Mouse (Mus musculus) megakaryocyte progenitor cell, adult 5-6 weeks (primary cell): ENCODE measurements around the gene Mmp15. TPM values are rescaled to one million over a fixed set of nuclear protein-coding genes. Genes with fewer than 3 reads are reported as not detected.

Source experiments
- ATAC-seq: replicated peaks from 2 replicates; pipeline ENCODE4 v1.8.0; 2016; ENCODE audit warnings: mild to moderate bottlenecking, moderate TSS enrichment, inconsistent platforms; ENCODE audit not compliant: poor library complexity
- total RNA-seq, 2 experiments: library from RNA; stranded (forward) in 1 of 2; stranded (reverse) in 1 of 2; fragments of 157-497, 149-512 nt in 1 of 2; fragments of 200-1000 nt in 1 of 2; gene quantifications; 2 replicates each; pipeline versions ENCODE4 v1.2.3 to v1.2.4; 2015 to 2017

The Mmp15 gene
- total RNA-seq (2015) (0.17 and 0.42 TPM in 2 replicates), total RNA-seq (2017) (0.03 and 0.04 TPM in 2 replicates)

GRCm38 (mm10) chr8:95352151-95352870 lies at the start of gene Mmp15:
Gene Mmp15 (plus strand): TSS chr8:95352268.
- peak; percentile 12; the same call in 1 of the 2 replicates for ATAC-seq

- peak; percentile 98 for ATAC-seq
Measured at GRCm38 (mm10) chr8:95302410-95302809, 49.7 kb upstream of the Mmp15 start.

- no peak for ATAC-seq
Measured at GRCm38 (mm10) chr8:95305526-95305925, 46.5 kb upstream of the Mmp15 start.

GRCm38 (mm10) chr8:95306431-95306830 lies 45.6 kb upstream of the Mmp15 start, which contains the start of gene Cngb1:
Gene Cngb1 (minus strand): TSS chr8:95306585.
- ATAC-seq = no peak

GRCm38 (mm10) chr8:95310342-95310970 lies 41.6 kb upstream of the Mmp15 start, which contains the start of gene Tepp:
Gene Tepp (plus strand): TSS chr8:95310566.
- no peak for ATAC-seq

GRCm38 (mm10) chr8:95312836-95313235 lies 39.2 kb upstream of the Mmp15 start:
- ATAC-seq = peak; percentile 93

GRCm38 (mm10) chr8:95313857-95314256 lies 38.2 kb upstream of the Mmp15 start:
- no peak for ATAC-seq

- ATAC-seq = no peak
Measured at GRCm38 (mm10) chr8:95314707-95315106, 37.4 kb upstream of the Mmp15 start.

GRCm38 (mm10) chr8:95315350-95315749 lies 36.7 kb upstream of the Mmp15 start:
- no peak for ATAC-seq

GRCm38 (mm10) chr8:95320224-95321139 lies 31.6 kb upstream of the Mmp15 start:
- ATAC-seq = peak; percentile 90

GRCm38 (mm10) chr8:95323201-95323600 lies 28.9 kb upstream of the Mmp15 start:
- no peak for ATAC-seq

- ATAC-seq = no peak
Measured at GRCm38 (mm10) chr8:95324646-95325045, 27.4 kb upstream of the Mmp15 start.

- ATAC-seq = no peak
Measured at GRCm38 (mm10) chr8:95326822-95327221, 25.2 kb upstream of the Mmp15 start.

GRCm38 (mm10) chr8:95327866-95328465 lies 24.1 kb upstream of the Mmp15 start:
- ATAC-seq = no peak

GRCm38 (mm10) chr8:95330367-95330766 lies 21.7 kb upstream of the Mmp15 start:
- no peak for ATAC-seq

- peak; percentile 25 for ATAC-seq
Measured at GRCm38 (mm10) chr8:95331156-95331719, 20.8 kb upstream of the Mmp15 start.

- ATAC-seq = peak; percentile 85
Measured at GRCm38 (mm10) chr8:95331720-95332436, 20.2 kb upstream of the Mmp15 start, which contains the start of the genes Zfp319 and Usb1. Gene Zfp319 (minus strand): TSS chr8:95331950. Gene Usb1 (plus strand): TSS chr8:95332284.

GRCm38 (mm10) chr8:95332437-95333199 lies 19.4 kb upstream of the Mmp15 start:
- no peak for ATAC-seq

GRCm38 (mm10) chr8:95335706-95336105 lies 16.4 kb upstream of the Mmp15 start:
- peak; percentile 18; the same call in 1 of the 2 replicates for ATAC-seq
